Mouse (Mus musculus): Measurements from ENCODE around the gene Mpv17l.
"Not testable (repeated sequence)": the region's sequence is repeated elsewhere in the genome, so short reads cannot be mapped to it uniquely, and the experiment has no call there.

Gene Mpv17l

GRCm38 (mm10) chr16:13902888-13903483 is at the start of gene Mpv17l, which contains the start of gene Pdxdc1:
TSS of gene Mpv17l (plus strand) at chr16:13903161.
TSS of gene Pdxdc1 (minus strand) at chr16:13903131.
- DNase-seq, result peak; percentile 99

- DNase-seq, result no peak
Measured at GRCm38 (mm10) chr16:13853886-13854285, 49.1 kb upstream of the Mpv17l start.

GRCm38 (mm10) chr16:13866076-13866475 is 36.9 kb upstream of the Mpv17l start:
- no peak for DNase-seq

GRCm38 (mm10) chr16:13866616-13867015 is 36.3 kb upstream of the Mpv17l start:
- DNase-seq, result no peak

GRCm38 (mm10) chr16:13867406-13867805 is 35.6 kb upstream of the Mpv17l start:
- DNase-seq, result not testable (repeated sequence)

GRCm38 (mm10) chr16:13867910-13868514 is 34.9 kb upstream of the Mpv17l start:
- DNase-seq, result no peak

- DNase-seq, result peak; percentile 21
Measured at GRCm38 (mm10) chr16:13875483-13875882, 27.5 kb upstream of the Mpv17l start.

- no peak for DNase-seq
Measured at GRCm38 (mm10) chr16:13883094-13883774, 19.7 kb upstream of the Mpv17l start.

- no peak for DNase-seq
Measured at GRCm38 (mm10) chr16:13890449-13890848, 12.5 kb upstream of the Mpv17l start.

GRCm38 (mm10) chr16:13892850-13893249 is 10.1 kb upstream of the Mpv17l start:
- no peak for DNase-seq

GRCm38 (mm10) chr16:13894097-13894496 is 8.9 kb upstream of the Mpv17l start:
- no peak for DNase-seq

- no peak for DNase-seq
Measured at GRCm38 (mm10) chr16:13895740-13896139, 7.2 kb upstream of the Mpv17l start.

GRCm38 (mm10) chr16:13896357-13896756 is 6.6 kb upstream of the Mpv17l start:
- DNase-seq, result no peak

- DNase-seq, result no peak
Measured at GRCm38 (mm10) chr16:13898981-13899380, 4.0 kb upstream of the Mpv17l start.

- no peak for DNase-seq
Measured at GRCm38 (mm10) chr16:13902397-13902831, 547 bp upstream of the Mpv17l start.

- no peak for DNase-seq
Measured at GRCm38 (mm10) chr16:13903488-13903887, 527 bp downstream of the Mpv17l start.

GRCm38 (mm10) chr16:13907297-13907696 is 4.3 kb downstream of the Mpv17l start:
- DNase-seq, result no peak

GRCm38 (mm10) chr16:13920093-13920492 is 17.1 kb downstream of the Mpv17l start:
- no peak for DNase-seq

GRCm38 (mm10) chr16:13921063-13921462 is 18.1 kb downstream of the Mpv17l start:
- no peak for DNase-seq

GRCm38 (mm10) chr16:13921781-13922180 is 18.8 kb downstream of the Mpv17l start:
- DNase-seq, result no peak

GRCm38 (mm10) chr16:13922499-13922898 is 19.5 kb downstream of the Mpv17l start:
- not testable (repeated sequence) for DNase-seq

GRCm38 (mm10) chr16:13922966-13923365 is 20.0 kb downstream of the Mpv17l start:
- DNase-seq, result not testable (repeated sequence)

- DNase-seq, result no peak
Measured at GRCm38 (mm10) chr16:13927456-13928075, 24.6 kb downstream of the Mpv17l start.
